Mouse (Mus musculus) CH12.LX (cell line): ENCODE results near the gene Spata3. TPM values are rescaled to one million over a fixed set of nuclear protein-coding genes. Genes with fewer than 3 reads are reported as not detected.

Experiments used
- DNase-seq: peaks from one replicate; pipeline ENCODE4 v3.0.0-alpha.2; 2013; ENCODE audit errors: extremely low read depth
- H3K27ac ChIP-seq: 2 replicates; pipeline ENCODE4 v1.5.1; 2012; ENCODE audit warnings: low read depth, mild to moderate bottlenecking, control low read depth, moderate library complexity; ENCODE audit not compliant: insufficient read depth
- H3K27me3 ChIP-seq: replicated peaks from 2 replicates; pipeline ENCODE3; 2012; ENCODE audit warnings: inconsistent platforms
- H3K36me3 ChIP-seq, 2 experiments: replicated peaks in 1 of 2; 2 replicates each; pipeline versions ENCODE3 to v1.6.1; 2012; ENCODE audit warnings: inconsistent platforms in 1 of 2, low read length in 1 of 2, mild to moderate bottlenecking in 1 of 2, mixed read lengths in 1 of 2, moderate library complexity in 1 of 2; ENCODE audit not compliant: control insufficient read depth in 1 of 2, insufficient read depth in 1 of 2
- H3K4me1 ChIP-seq, 2 experiments: 2 replicates each; pipeline ENCODE4 v1.6.1; 2012; ENCODE audit warnings: inconsistent platforms in 1 of 2, moderate library complexity in 1 of 2; ENCODE audit not compliant: insufficient read depth in 2 of 2, control insufficient read depth in 1 of 2
- H3K4me2 ChIP-seq: 2 replicates; pipeline ENCODE4 v1.6.1; 2012; ENCODE audit warnings: low read depth, mild to moderate bottlenecking, control low read depth; ENCODE audit not compliant: poor library complexity, insufficient read depth, severe bottlenecking
- H3K4me3 ChIP-seq, 3 experiments: fragments of 150-350 bp in 1 of 3; sonication (generic) in 1 of 3; replicated peaks in 1 of 3; 2 replicates each; pipeline versions ENCODE3 to v1.5.1; 2011 to 2012; ENCODE audit warnings: low read depth in 2 of 3, low read length in 2 of 3, mild to moderate bottlenecking in 2 of 3, moderate library complexity in 2 of 3, control low read depth in 1 of 3, improper control_type of control experiment in 1 of 3, inconsistent platforms in 1 of 3, mixed read lengths in 1 of 3; ENCODE audit not compliant: poor library complexity in 1 of 3
- H3K79me2 ChIP-seq: replicated peaks from 2 replicates; pipeline ENCODE4 v1.6.1; 2012; ENCODE audit warnings: mild to moderate bottlenecking, moderate library complexity; ENCODE audit not compliant: control insufficient read depth, poor library complexity, insufficient read depth, severe bottlenecking; ENCODE audit errors: extremely low read depth
- H3K9ac ChIP-seq: 2 replicates; pipeline ENCODE4 v1.6.1; 2012; ENCODE audit warnings: low read depth, mild to moderate bottlenecking, control low read depth, moderate library complexity; ENCODE audit not compliant: insufficient read depth
- H3K9me3 ChIP-seq: replicated peaks from 2 replicates; pipeline ENCODE3; 2012; ENCODE audit warnings: low read length, inconsistent platforms, mixed read lengths
- CHD2 ChIP-seq: IDR thresholded peaks from 2 replicates; pipeline ENCODE4 v1.6.1; 2011; ENCODE audit warnings: low read length, improper control_type of control experiment
- CTCF ChIP-seq, 2 experiments: IDR thresholded peaks in 1 of 2; conservative IDR thresholded peaks in 1 of 2; 2 replicates each; pipeline ENCODE4 v1.5.1; 2011 to 2012; ENCODE audit warnings: low read depth in 2 of 2, low read length in 2 of 2, improper control_type of control experiment in 1 of 2, inconsistent platforms in 1 of 2, mild to moderate bottlenecking in 1 of 2, moderate library complexity in 1 of 2
- ELF1 ChIP-seq: IDR thresholded peaks from 2 replicates; pipeline ENCODE4 v1.6.1; 2014; ENCODE audit warnings: low read depth, mild to moderate bottlenecking, inconsistent platforms, low read length, improper control_type of control experiment
- EP300 ChIP-seq: IDR thresholded peaks from 2 replicates; pipeline ENCODE4 v1.6.1; 2011; ENCODE audit warnings: low read length, improper control_type of control experiment
- ETS1 ChIP-seq: conservative IDR thresholded peaks from 2 replicates; pipeline ENCODE4 v1.6.1; 2012; ENCODE audit warnings: low read depth, mild to moderate bottlenecking, inconsistent platforms, low read length, improper control_type of control experiment, moderate library complexity
- GABPA ChIP-seq: IDR thresholded peaks from 2 replicates; pipeline ENCODE4 v1.6.1; 2012; ENCODE audit warnings: low read depth, low read length, improper control_type of control experiment, inconsistent platforms; ENCODE audit not compliant: insufficient replicate concordance
- IRF4 ChIP-seq: IDR thresholded peaks from 2 replicates; pipeline ENCODE4 v1.6.1; 2014; ENCODE audit warnings: low read depth, mild to moderate bottlenecking, inconsistent platforms, low read length, improper control_type of control experiment
- JUN ChIP-seq: IDR thresholded peaks from 2 replicates; pipeline ENCODE4 v1.6.1; 2011; ENCODE audit warnings: low read depth, mild to moderate bottlenecking, low read length, improper control_type of control experiment, moderate library complexity; ENCODE audit not compliant: insufficient read depth
- JUND ChIP-seq: conservative IDR thresholded peaks from 2 replicates; pipeline ENCODE4 v1.6.1; 2011; ENCODE audit warnings: low read depth, low read length, improper control_type of control experiment
- KAT2A ChIP-seq: IDR thresholded peaks from 2 replicates; pipeline ENCODE4 v1.6.1; 2012; ENCODE audit warnings: low read length, improper control_type of control experiment, inconsistent platforms; ENCODE audit not compliant: insufficient replicate concordance
- MAFK ChIP-seq: IDR thresholded peaks from 2 replicates; pipeline ENCODE4 v1.6.1; 2011; ENCODE audit warnings: low read length, improper control_type of control experiment; ENCODE audit not compliant: insufficient replicate concordance
- MAZ ChIP-seq: IDR thresholded peaks from 2 replicates; pipeline ENCODE4 v1.6.1; 2012; ENCODE audit warnings: low read depth, mild to moderate bottlenecking, inconsistent platforms, low read length, improper control_type of control experiment, moderate library complexity
- MEF2A ChIP-seq: IDR thresholded peaks from 2 replicates; pipeline ENCODE4 v1.6.1; 2014; ENCODE audit warnings: low read depth, mild to moderate bottlenecking, inconsistent platforms, low read length, improper control_type of control experiment, borderline replicate concordance
- PAX5 ChIP-seq: IDR thresholded peaks from 2 replicates; pipeline ENCODE4 v1.6.1; 2012; ENCODE audit warnings: low read length, inconsistent platforms, mixed read lengths
- RAD21 ChIP-seq: IDR thresholded peaks from 2 replicates; pipeline ENCODE4 v1.6.1; 2011; ENCODE audit warnings: low read depth, mild to moderate bottlenecking, low read length, improper control_type of control experiment, moderate library complexity
- SIN3A ChIP-seq: IDR thresholded peaks from 2 replicates; pipeline ENCODE4 v1.6.1; 2012; ENCODE audit warnings: low read length, improper control_type of control experiment, inconsistent platforms
- SMC3 ChIP-seq: IDR thresholded peaks from 2 replicates; pipeline ENCODE4 v1.6.1; 2011; ENCODE audit warnings: low read depth, low read length, improper control_type of control experiment
- UBTF ChIP-seq: IDR thresholded peaks from 2 replicates; pipeline ENCODE4 v1.6.1; 2012; ENCODE audit warnings: low read depth, mild to moderate bottlenecking, inconsistent platforms, low read length, improper control_type of control experiment, moderate library complexity
- USF1 ChIP-seq: IDR thresholded peaks from 2 replicates; pipeline ENCODE4 v1.6.1; 2014; ENCODE audit warnings: low read depth, mild to moderate bottlenecking, inconsistent platforms, low read length, improper control_type of control experiment
- ZC3H11A ChIP-seq: IDR thresholded peaks from 2 replicates; pipeline ENCODE4 v1.6.1; 2012; ENCODE audit warnings: low read depth, mild to moderate bottlenecking, inconsistent platforms, low read length, improper control_type of control experiment
- ZKSCAN1 ChIP-seq: IDR thresholded peaks from 2 replicates; pipeline ENCODE4 v1.6.1; 2012; ENCODE audit warnings: low read depth, inconsistent platforms, low read length, improper control_type of control experiment, borderline replicate concordance
- ZMIZ1 ChIP-seq: IDR thresholded peaks from 2 replicates; pipeline ENCODE4 v1.6.1; 2012; ENCODE audit warnings: low read depth, mild to moderate bottlenecking, inconsistent platforms, low read length, improper control_type of control experiment
- ZNF384 ChIP-seq: IDR thresholded peaks from 2 replicates; pipeline ENCODE4 v1.6.1; 2012; ENCODE audit warnings: low read depth, low read length, improper control_type of control experiment, inconsistent platforms
- dilution Hi-C: fragments of 300-500 bp; cut with MboI; formaldehyde crosslinking; loops from 2 replicates; pipeline ENCODE4 v1.14.3; 2020; ENCODE audit warnings: low sequenced_read_pairs; ENCODE audit not compliant: extremely low pct_unique_long_range_greater_than_20kb, extremely low pct_ligation_motif_present
- in situ Hi-C: fragments of 300-500 bp; cut with MboI; formaldehyde crosslinking; loops from 3 replicates; pipeline ENCODE4 v1.14.3; 2019; ENCODE audit warnings: low sequenced_read_pairs, low pct_ligation_motif_present, low pct_unique_long_range_greater_than_20kb, mixed read lengths
- polyA plus RNA-seq: library from polyadenylated mRNA; unstranded; fragments of >175 nt; gene quantifications from 2 replicates; pipeline ENCODE4 v1.2.1, GENCODE M21; 2012; ENCODE audit warnings: low read depth; ENCODE audit not compliant: insufficient read length
- total RNA-seq, 2 experiments: library from RNA; depleted of rRNA; stranded (reverse); fragments of 300-350 nt in 1 of 2; fragments of >200 nt in 1 of 2; gene quantifications; 2 replicates each; pipeline ENCODE4 v1.2.3; 2012 to 2014

Gene Spata3
- total and polyA plus RNA-seq, 3 experiments, result not detected

- dilution Hi-C loops, result no loop called here
Measured at GRCm38 (mm10) chr1:85985784-85986183, 30.8 kb upstream of the Spata3 start.

GRCm38 (mm10) chr1:85988351-85988750 is 28.3 kb upstream of the Spata3 start:
- Histone ChIP-seq H3K4me1 (peaks cover 23 to 67% of the 10 kb centered on the region in 2 experiments), H3K9me3 (peaks cover 4% of the 10 kb centered on the region), H3K4me2 (peak overlapping the region; percentile 8; the same call in 1 of the 2 replicates), H3K27ac (0 out of 2 replicates have a peak overlapping the region, but pooled peaks have one; percentile 18), H3K4me3 (no peak overlapping the region), H3K9ac (no peak overlapping the region), H3K27me3 (no peaks in the 10 kb centered on the region), H3K36me3 (no peaks in the 10 kb centered on the region), H3K79me2 (no peaks in the 10 kb centered on the region)
- in situ Hi-C loops (no loop called here), dilution Hi-C loops (no loop called here)
- DNase-seq, result no peak
- TF ChIP-seq ZNF384 (no peak), MAZ (no peak), JUN (no peak), JUND (no peak), ZMIZ1 (no peak), UBTF (no peak), ZC3H11A (no peak), CHD2 (no peak)

More at GRCm38 (mm10) chr1:85985784-85986183, 30.8 kb upstream of the Spata3 start:
- no peak for TF ChIP-seq GABPA
- TF ChIP-seq MAZ, result 0 out of 2 replicates have a peak, but pooled peaks have one; percentile 46
- peak; percentile 35; the same call in 1 of the 2 replicates for TF ChIP-seq MAFK
- TF ChIP-seq EP300, result peak; percentile 53
- TF ChIP-seq RAD21, result no peak; the same call in 1 of the 2 replicates
- TF ChIP-seq IRF4, result 0 out of 2 replicates have a peak, but pooled peaks have one; percentile 56
- TF ChIP-seq SIN3A, result no peak
- no peak for TF ChIP-seq USF1
- TF ChIP-seq KAT2A, result no peak
- TF ChIP-seq PAX5, result no peak
- peak; percentile 76 for TF ChIP-seq ELF1
- no peak for TF ChIP-seq MEF2A
- TF ChIP-seq SMC3, result peak; percentile 8; the same call in 1 of the 2 replicates
- peak; percentile 62 for TF ChIP-seq ZNF384
- TF ChIP-seq ZKSCAN1, result no peak
- TF ChIP-seq ETS1, result peak; percentile 56
- no peak for TF ChIP-seq CTCF (conservative IDR thresholded peaks at IDR 0.05 in 1 of 2, IDR thresholded peaks at IDR 0.05 in 1 of 2; ENCODE audit: low read depth in 2 of 2, low read length in 2 of 2)
- 0 out of 2 replicates have a peak, but pooled peaks have one; percentile 5 for TF ChIP-seq JUN
- TF ChIP-seq, all 38 proteins: peak for 9
- Histone ChIP-seq H3K27me3 (no peaks in the 10 kb centered on the region), H3K9ac (peak overlapping the region; percentile 7; the same call in 1 of the 2 replicates), H3K9me3 (peaks cover 4% of the 10 kb centered on the region), H3K4me2 (no peak overlapping the region), H3K4me3 (no peak overlapping the region), H3K27ac (peak overlapping the region; percentile 35; the same call in 1 of the 2 replicates), H3K79me2 (no peaks in the 10 kb centered on the region), H3K36me3 (no peaks in the 10 kb centered on the region), H3K4me1 (peaks cover 32 to 78% of the 10 kb centered on the region in 2 experiments)
- DNase-seq, result peak; percentile 52
- in situ Hi-C loops, result no loop called here
